Mouse (Mus musculus) gastrocnemius, postnatal 4 days (tissue): Measurements from ENCODE around the gene Rnf126. TPM values are rescaled to one million over a fixed set of nuclear protein-coding genes. Genes with fewer than 3 reads are reported as not detected.

Experiments
- DNase-seq, 2 experiments: peaks; one replicate each; pipeline ENCODE4 v3.0.0; 2021 to 2022; ENCODE audit warnings: low spot score in 2 of 2, mixed read lengths in 2 of 2
- total RNA-seq, 2 experiments: library from RNA; stranded (reverse); gene quantifications; 2 replicates each; pipeline ENCODE4 v1.2.3; 2021

Rnf126 gene
- total RNA-seq, 2 experiments from 2014 or later = 45.0 to 52.5 TPM

- DNase-seq = no peak
These were observed 31.4 kb downstream of the Rnf126 start for GRCm38 (mm10) chr10:79735361-79735760.

- DNase-seq = no peak
These were observed 32.9 kb downstream of the Rnf126 start for GRCm38 (mm10) chr10:79733847-79734246.

GRCm38 (mm10) chr10:79732500-79732899 lies 34.3 kb downstream of the Rnf126 start:
- DNase-seq = no peak

- DNase-seq = peak in 1 of 2 experiments; percentile 24
These were observed 37.3 kb downstream of the Rnf126 start for GRCm38 (mm10) chr10:79729357-79729965.

- DNase-seq = no peak
These were observed 38.2 kb downstream of the Rnf126 start for GRCm38 (mm10) chr10:79728323-79729249.

GRCm38 (mm10) chr10:79726090-79726489 lies 40.7 kb downstream of the Rnf126 start:
- peak in 1 of 2 experiments; percentile 48 for DNase-seq

GRCm38 (mm10) chr10:79723692-79724091 lies 43.1 kb downstream of the Rnf126 start:
- no peak for DNase-seq

- no peak for DNase-seq
These were observed 43.7 kb downstream of the Rnf126 start for GRCm38 (mm10) chr10:79723047-79723446.

GRCm38 (mm10) chr10:79721089-79721488 lies 45.7 kb downstream of the Rnf126 start:
- DNase-seq = no peak

- DNase-seq = peak; percentile 56 to 78
These were observed 49.0 kb downstream of the Rnf126 start for GRCm38 (mm10) chr10:79717640-79718357.

- DNase-seq = no peak
These were observed 49.8 kb downstream of the Rnf126 start for GRCm38 (mm10) chr10:79716988-79717355.

GRCm38 (mm10) chr10:79716254-79716987 lies 50.3 kb downstream of the Rnf126 start, which contains the start of gene Hcn2:
Gene Hcn2 (plus strand): TSS chr10:79716634.
- no peak for DNase-seq

- no peak for DNase-seq
These were observed 51.8 kb downstream of the Rnf126 start for GRCm38 (mm10) chr10:79714996-79715395.

- DNase-seq = no peak
These were observed 53.6 kb downstream of the Rnf126 start for GRCm38 (mm10) chr10:79713163-79713562.

- peak; percentile 68 to 79 for DNase-seq
These were observed 54.1 kb downstream of the Rnf126 start for GRCm38 (mm10) chr10:79712499-79713126.

GRCm38 (mm10) chr10:79712029-79712428 lies 54.7 kb downstream of the Rnf126 start:
- no peak for DNase-seq

- no peak for DNase-seq
These were observed 57.4 kb downstream of the Rnf126 start for GRCm38 (mm10) chr10:79709307-79709706.

- DNase-seq = no peak
These were observed 58.1 kb downstream of the Rnf126 start for GRCm38 (mm10) chr10:79708668-79709067.
